Mouse (Mus musculus) left cerebral cortex, postnatal 10 days (tissue): ENCODE results near the gene Cfdp1. TPM values are rescaled to one million over a fixed set of nuclear protein-coding genes. Genes with fewer than 3 reads are reported as not detected.

Experiments used
- DNase-seq, 2 experiments: peaks; one replicate each; pipeline ENCODE4 v3.0.0; 2021 to 2022; ENCODE audit warnings: low spot score in 2 of 2, mixed read lengths in 1 of 2; ENCODE audit errors: extremely low spot score in 1 of 2
- intact Hi-C: fragments of 180-260 bp; cut with DNase I; formaldehyde crosslinking; loops from one replicate; pipeline ENCODE4 v1.15.1; 2025
- total RNA-seq, 2 experiments: library from RNA; stranded (reverse); gene quantifications; 2 replicates each; pipeline ENCODE4 v1.2.3; 2021

Cfdp1 gene
- total RNA-seq, result 10 to 100 TPM; 90.6 to 94.9 TPM

GRCm38 (mm10) chr8:111853861-111854501 is at the start of gene Cfdp1:
Cfdp1 (minus strand) TSS chr8:111854291.
- intact Hi-C loops, result no loop called here

GRCm38 (mm10) chr8:111902080-111902479 is 48.0 kb upstream of the Cfdp1 start:
- no peak for DNase-seq
- intact Hi-C loops, result no loop called here

More at GRCm38 (mm10) chr8:111853861-111854501, at the start of gene Cfdp1:
- DNase-seq, result peak; percentile 97

- intact Hi-C loops, result no loop called here
Observed at GRCm38 (mm10) chr8:111898586-111898985, 44.5 kb upstream of the Cfdp1 start.

GRCm38 (mm10) chr8:111894955-111895354 is 40.9 kb upstream of the Cfdp1 start:
- DNase-seq, result no peak
- intact Hi-C loops, result no loop called here

More at GRCm38 (mm10) chr8:111898586-111898985, 44.5 kb upstream of the Cfdp1 start:
- no peak for DNase-seq

- intact Hi-C loops, result no loop called here
- DNase-seq, result no peak
Observed at GRCm38 (mm10) chr8:111892615-111893014, 38.5 kb upstream of the Cfdp1 start.

GRCm38 (mm10) chr8:111891983-111892382 is 37.9 kb upstream of the Cfdp1 start:
- intact Hi-C loops, result no loop called here
- DNase-seq, result no peak

- intact Hi-C loops, result no loop called here
- no peak for DNase-seq
Observed at GRCm38 (mm10) chr8:111890911-111891303, 36.8 kb upstream of the Cfdp1 start.

- intact Hi-C loops, result loop anchor here (10.0 kb wide), 1 partner anchor 95 kb away; no protein-coding TSS in a partner anchor
- peak in 1 of 2 experiments; percentile 40 for DNase-seq
Observed at GRCm38 (mm10) chr8:111889931-111890910, 36.1 kb upstream of the Cfdp1 start.

GRCm38 (mm10) chr8:111888091-111888650 is 34.1 kb upstream of the Cfdp1 start:
- peak in 1 of 2 experiments; percentile 58 for DNase-seq
- intact Hi-C loops, result loop anchor here (10.0 kb wide), 1 partner anchor 97 kb away; no protein-coding TSS in a partner anchor

- no peak for DNase-seq
- intact Hi-C loops, result loop anchor here (10.0 kb wide), 1 partner anchor 97 kb away; no protein-coding TSS in a partner anchor
Observed at GRCm38 (mm10) chr8:111887479-111887878, 33.4 kb upstream of the Cfdp1 start.

- DNase-seq, result no peak
- intact Hi-C loops, result loop anchor here (10.0 kb wide), 1 partner anchor 101 kb away; no protein-coding TSS in a partner anchor
Observed at GRCm38 (mm10) chr8:111883615-111884014, 29.5 kb upstream of the Cfdp1 start.

GRCm38 (mm10) chr8:111881591-111881990 is 27.5 kb upstream of the Cfdp1 start:
- peak in 1 of 2 experiments; percentile 49 for DNase-seq
- intact Hi-C loops, result loop anchor here (10.0 kb wide), 1 partner anchor 103 kb away; no protein-coding TSS in a partner anchor

- no peak for DNase-seq
- intact Hi-C loops, result no loop called here
Observed at GRCm38 (mm10) chr8:111877711-111878110, 23.6 kb upstream of the Cfdp1 start.

- peak; percentile 94 to 97 for DNase-seq
- intact Hi-C loops, result no loop called here
Observed at GRCm38 (mm10) chr8:111876355-111876948, 22.4 kb upstream of the Cfdp1 start, which contains the start of gene Tmem170. Tmem170 (minus strand) TSS chr8:111876750.

GRCm38 (mm10) chr8:111875758-111876157 is 21.7 kb upstream of the Cfdp1 start:
- intact Hi-C loops, result no loop called here

GRCm38 (mm10) chr8:111871278-111871677 is 17.2 kb upstream of the Cfdp1 start:
- DNase-seq, result no peak
- intact Hi-C loops, result no loop called here

More at GRCm38 (mm10) chr8:111875758-111876157, 21.7 kb upstream of the Cfdp1 start:
- no peak for DNase-seq

GRCm38 (mm10) chr8:111870379-111870778 is 16.3 kb upstream of the Cfdp1 start:
- DNase-seq, result no peak
- intact Hi-C loops, result no loop called here

GRCm38 (mm10) chr8:111868664-111869063 is 14.6 kb upstream of the Cfdp1 start:
- DNase-seq, result no peak
- intact Hi-C loops, result no loop called here

- DNase-seq, result no peak
Observed at GRCm38 (mm10) chr8:111865857-111866256, 11.8 kb upstream of the Cfdp1 start.

More at GRCm38 (mm10) chr8:111865857-111866256, 11.8 kb upstream of the Cfdp1 start:
- intact Hi-C loops, result no loop called here
